Comparison of ENCODE assay signal across 8 mouse cellular contexts in genomic region chr11:115403338-115404124, GRCm38 (mm10). TPM values are rescaled to one million over a fixed set of nuclear protein-coding genes. Genes with fewer than 3 reads are reported as not detected.
A peak's percentile ranks its signal among the peaks of the same experiment; 100 is the strongest.
DNase-seq lines count a peak whose midpoint lies in the region; ATAC-seq and TF ChIP-seq lines count a peak whose summit lies in the region.

Gene Mrpl58 (plus strand): TSS chr11:115403752.

- peak within 1 kb of the TSS; percentile 70 for H3K4me3 ChIP-seq in hindbrain, postnatal 0 days (ENCODE audit: low read length)
- H3K4me3 ChIP-seq in left cerebral cortex, adult 2 months = peak within 1 kb of the TSS; percentile 68

- peak within 1 kb of the TSS; percentile 89 for H3K27ac ChIP-seq in hindbrain, postnatal 0 days
- peak within 1 kb of the TSS; percentile 98 for H3K27ac ChIP-seq in left cerebral cortex, adult 2 months

- peak within 1 kb of the TSS; percentile 69 for H3K4me2 ChIP-seq in hindbrain, postnatal 0 days (ENCODE audit: low read depth, low read length)

- peak; percentile 86 for ATAC-seq in common myeloid progenitor, adult 5-6 weeks (replicated peaks; ENCODE audit: low read depth, poor library complexity, severe bottlenecking)
- ATAC-seq in hindbrain, postnatal 0 days = peak; percentile 91
- ATAC-seq in megakaryocyte, adult 5-6 weeks (ENCODE audit: poor library complexity, severe bottlenecking) = peak; percentile 95

- peak; percentile 86 for DNase-seq in adipocyte (ENCODE audit: low spot score)
- peak; percentile 74 to 82 for DNase-seq in gastrocnemius, adult 8-10 months (ENCODE audit: low spot score in 2 of 2)
- peak; percentile 92 for DNase-seq in hindbrain, postnatal 0 days (ENCODE audit: low spot score)
- peak; percentile 84 to 87 for DNase-seq in left cerebral cortex, adult 2 months (ENCODE audit: extremely low spot score in 1 of 2, low spot score in 2 of 2)
- peak; percentile 87 for DNase-seq in right cerebral cortex, adult 18-20 months
- peak; percentile 84 for DNase-seq in urinary bladder, postnatal 14 days (ENCODE audit: low spot score)

- H3K36me3 ChIP-seq in hindbrain, postnatal 0 days (ENCODE audit: insufficient read depth, low read length) = peaks cover 10% of the 10 kb centered on the region

- intact Hi-C loops in left cerebral cortex, adult 2 months (cut with DNase I) = loop anchor here (2.0 kb wide), 1 partner anchor 21 kb away; no protein-coding TSS in a partner anchor

- 3% methylated on average over 50 of the region's 50 CpGs for WGBS in hindbrain, postnatal 0 days

- no peaks in the 10 kb centered on the region for H3K27me3 ChIP-seq in hindbrain, postnatal 0 days (ENCODE audit: insufficient read depth, low read length)

- H3K9ac ChIP-seq in hindbrain, postnatal 0 days (replicated peaks; ENCODE audit: low read length) = peak within 1 kb of the TSS; percentile 72

- no peaks in the 10 kb centered on the region for H3K9me3 ChIP-seq in hindbrain, postnatal 0 days (ENCODE audit: low read length)

- 0 out of 2 replicates have a peak, but pooled peaks have one; percentile 22 for TF ChIP-seq CTCF in hindbrain, postnatal 0 days (IDR thresholded peaks at IDR 0.05; ENCODE audit: low read depth)
- TF ChIP-seq CTCF in left cerebral cortex, adult 2 months (IDR thresholded peaks at IDR 0.05) = peak; percentile 6

- peaks cover 12% of the 10 kb centered on the region; the same call in 1 of the 2 replicates for H3K4me1 ChIP-seq in hindbrain, postnatal 0 days (ENCODE audit: insufficient read depth, low read length)

RNA-seq across cellular contexts. Expression of gene Mrpl58, which starts in this region (rescaled TPM):
- total RNA-seq in common myeloid progenitor, adult 5-6 weeks (2017) = 67.7 and 94.1 TPM in 2 replicates
- 10 to 100 TPM; 79.1 to 92.9 (median 87.4) TPM for total RNA-seq in gastrocnemius, adult 8-10 months (2022)
- 138 and 204 TPM in 2 replicates for total RNA-seq in hindbrain, postnatal 0 days (2014; rRNA removed)
- 205 and 210 TPM in 2 replicates for polyA plus RNA-seq in hindbrain, postnatal 0 days (2015; fragmentation: Nextera tagmentation; extraction: Ambion mirVana)
- total RNA-seq in left cerebral cortex, adult 2 months (2021) = 100 to 1,000 TPM; 113 to 118 TPM
- total RNA-seq in megakaryocyte, adult 5-6 weeks (2015) = 122 and 124 TPM in 2 replicates
- 86.9 and 95.9 TPM in 2 replicates for total RNA-seq in megakaryocyte, adult 5-6 weeks (2017)

Comparison
In these comparisons a context has a peak if more than half of its experiments do, and no peak if none do; other contexts are left out.
1. Peak in every context shown above with its lines: DNase-seq, ATAC-seq, H3K4me3 ChIP-seq and H3K27ac ChIP-seq.